Mouse (Mus musculus) layer of hippocampus, adult 2 months (tissue): Measurements from ENCODE around the gene Prkn. TPM values are rescaled to one million over a fixed set of nuclear protein-coding genes. Genes with fewer than 3 reads are reported as not detected.
A peak's percentile ranks its signal among the peaks of the same experiment; 100 is the strongest.
"Not testable (repeated sequence)": the region's sequence is repeated elsewhere in the genome, so short reads cannot be mapped to it uniquely, and the experiment has no call there.

ENCODE experiments used
- DNase-seq, 2 experiments: peaks; one replicate each; pipeline ENCODE4 v3.0.0; 2022; ENCODE audit warnings: low spot score in 2 of 2
- H3K27ac ChIP-seq: fragments of 200-600 bp; 2 replicates; pipeline ENCODE4 v1.8.1; 2022
- H3K4me3 ChIP-seq: fragments of 200-600 bp; 2 replicates; pipeline ENCODE4 v1.8.1; 2022; ENCODE audit warnings: mild to moderate bottlenecking
- CTCF ChIP-seq: fragments of 200-600 bp; conservative IDR thresholded peaks from 2 replicates; pipeline ENCODE4 v1.8.1; 2022; ENCODE audit warnings: antibody characterized with exemption, mild to moderate bottlenecking, moderate library complexity
- total RNA-seq, 2 experiments: library from RNA; stranded (reverse); gene quantifications; 2 replicates each; pipeline ENCODE4 v1.2.3; 2021

Gene Prkn
- total RNA-seq, 2 experiments from 2014 or later = 18.0 to 22.4 TPM

DNA sequence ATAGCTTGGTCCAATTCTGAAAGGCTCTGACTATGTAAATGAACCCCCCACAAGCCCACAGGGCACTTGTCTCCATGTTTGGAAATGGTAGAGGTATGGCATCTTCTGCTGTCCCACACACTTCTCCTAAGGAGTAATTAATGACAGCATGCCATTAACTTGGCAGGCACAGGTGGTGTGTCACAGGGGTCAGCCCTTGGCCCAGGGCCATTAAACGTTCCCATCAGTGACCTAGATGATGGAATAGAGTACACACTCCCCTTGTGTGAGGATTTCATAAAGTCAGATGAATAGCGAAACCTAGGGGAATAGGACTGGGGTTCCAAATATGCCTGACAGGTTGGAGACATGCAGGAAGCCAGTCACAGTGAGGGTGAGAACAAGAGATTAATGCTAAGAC lies 350.1 kb downstream of the Prkn start:
- DNase-seq = no peak
- H3K4me3 ChIP-seq = no peak overlapping the region
- TF ChIP-seq CTCF = no peak
- H3K27ac ChIP-seq = no peak overlapping the region

DNA sequence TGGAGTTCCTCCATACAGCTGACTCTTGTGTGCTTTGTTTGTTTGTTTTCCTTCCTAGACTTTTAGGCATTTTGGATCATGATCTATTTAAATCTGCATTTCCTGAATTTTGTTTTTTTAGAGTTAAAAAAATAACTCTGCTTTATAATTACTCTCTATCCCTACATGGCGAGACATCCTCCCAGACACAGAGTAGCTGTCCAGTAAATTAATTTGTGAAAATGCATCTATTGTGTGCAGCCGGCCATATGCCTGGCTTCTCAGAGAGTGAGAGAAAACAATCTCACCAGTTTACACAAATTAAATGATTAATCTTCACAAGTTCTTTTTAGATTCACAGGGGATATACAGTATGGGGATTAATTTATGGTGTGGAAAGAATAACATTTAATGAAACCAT lies 357.9 kb downstream of the Prkn start:
- no peak for TF ChIP-seq CTCF
- no peak overlapping the region for H3K27ac ChIP-seq
- no peak for DNase-seq
- H3K4me3 ChIP-seq = no peak overlapping the region

- DNase-seq, H3K27ac ChIP-seq, H3K4me3 ChIP-seq: not testable (repeated sequence)
Measured at GRCm38 (mm10) chr17:11209063-11209462, 368.9 kb downstream of the Prkn start.

DNA sequence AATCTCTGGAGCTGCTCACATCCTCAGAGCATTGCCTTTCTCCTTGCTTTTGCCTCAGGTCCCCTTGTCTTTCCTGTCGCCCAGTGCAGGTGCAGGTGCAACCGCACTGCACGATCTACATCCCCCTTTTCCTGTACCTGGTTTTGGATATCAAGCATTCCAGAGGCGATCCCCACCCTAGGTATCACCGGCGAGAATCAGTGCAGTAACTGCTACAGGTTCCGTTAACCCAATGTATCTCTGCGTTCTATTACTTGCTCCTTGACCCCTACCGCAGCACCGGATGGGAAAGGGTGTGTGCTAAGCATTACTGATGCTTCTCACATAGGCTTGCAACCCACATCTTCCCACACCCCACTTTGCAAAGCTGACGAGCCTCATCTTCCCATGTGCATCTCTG lies 370.8 kb downstream of the Prkn start:
- TF ChIP-seq CTCF = no peak
- DNase-seq = no peak
- Histone ChIP-seq H3K4me3 (no peak overlapping the region), H3K27ac (peak overlapping the region; percentile 80)

DNA sequence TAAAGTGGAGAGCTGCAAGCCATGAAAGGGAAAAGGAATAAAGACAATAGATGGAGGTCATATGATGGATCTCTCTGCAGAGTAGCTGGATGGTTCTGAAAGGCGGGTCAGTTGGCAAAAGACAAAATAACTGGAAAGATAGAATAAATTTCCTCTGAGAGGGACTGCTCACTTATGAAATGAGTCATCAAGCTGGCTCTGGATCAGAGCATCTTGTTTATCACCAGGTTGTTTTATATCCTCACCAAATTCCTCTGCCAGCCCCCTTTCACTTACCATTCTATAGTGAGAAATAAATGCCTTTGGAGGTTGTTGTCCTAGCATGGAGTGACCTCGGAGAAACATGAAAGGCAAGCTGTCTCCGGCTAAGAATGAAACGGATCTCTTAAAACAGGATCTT lies 371.4 kb downstream of the Prkn start:
- no peak overlapping the region for H3K4me3 ChIP-seq
- TF ChIP-seq CTCF = no peak
- peak overlapping the region; percentile 80 for H3K27ac ChIP-seq
- no peak for DNase-seq

DNA sequence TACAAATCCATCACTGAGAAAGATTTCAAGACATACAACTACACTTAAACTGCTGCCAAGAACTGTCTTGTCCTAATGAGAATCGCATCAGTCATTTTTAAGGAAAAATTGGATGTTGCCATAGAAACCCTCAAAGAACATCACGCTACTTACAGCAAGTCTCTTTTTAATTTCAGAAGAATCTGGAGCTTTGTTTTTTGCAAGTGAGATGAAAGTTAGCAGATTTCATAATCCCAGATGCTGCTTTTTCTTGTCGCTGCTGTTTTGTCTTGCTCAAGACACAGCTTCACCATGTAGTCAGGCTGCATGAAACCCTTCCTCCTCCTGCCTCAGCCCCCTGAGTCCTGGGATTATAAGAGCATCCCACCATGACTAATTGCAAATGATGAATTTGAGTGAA lies 373.5 kb downstream of the Prkn start:
- DNase-seq = peak in 1 of 2 experiments; percentile 66
- peak overlapping the region; percentile 78 for H3K27ac ChIP-seq
- no peak for TF ChIP-seq CTCF
- no peak overlapping the region for H3K4me3 ChIP-seq

DNA sequence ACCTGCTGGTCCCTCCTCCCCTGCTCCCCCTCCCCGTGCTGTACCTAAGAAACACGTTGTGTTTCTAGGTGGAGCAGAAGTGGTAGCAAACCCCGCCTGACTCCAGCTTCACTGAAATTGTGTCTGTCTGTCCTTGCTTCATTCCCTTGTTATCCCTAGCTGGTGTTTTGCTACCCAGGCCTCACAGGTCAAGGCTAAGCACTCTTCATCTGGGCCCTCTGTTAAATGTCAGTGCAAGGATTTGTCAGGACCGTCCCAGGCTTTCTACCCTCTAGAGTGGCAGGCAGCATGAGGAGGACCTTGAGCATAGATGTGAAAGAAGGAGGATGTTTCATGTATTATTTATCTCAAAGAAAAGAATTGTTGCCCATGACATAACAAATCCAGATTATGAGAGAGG lies 388.8 kb downstream of the Prkn start:
- H3K4me3 ChIP-seq = no peak overlapping the region
- no peak overlapping the region for H3K27ac ChIP-seq
- no peak for DNase-seq
- TF ChIP-seq CTCF = no peak

GRCm38 (mm10) chr17:11229426-11229825 lies 389.2 kb downstream of the Prkn start:
- DNase-seq = peak in 1 of 2 experiments; percentile 39
- TF ChIP-seq CTCF = peak; percentile 62
- Histone ChIP-seq H3K27ac (no peak overlapping the region), H3K4me3 (no peak overlapping the region)

DNA sequence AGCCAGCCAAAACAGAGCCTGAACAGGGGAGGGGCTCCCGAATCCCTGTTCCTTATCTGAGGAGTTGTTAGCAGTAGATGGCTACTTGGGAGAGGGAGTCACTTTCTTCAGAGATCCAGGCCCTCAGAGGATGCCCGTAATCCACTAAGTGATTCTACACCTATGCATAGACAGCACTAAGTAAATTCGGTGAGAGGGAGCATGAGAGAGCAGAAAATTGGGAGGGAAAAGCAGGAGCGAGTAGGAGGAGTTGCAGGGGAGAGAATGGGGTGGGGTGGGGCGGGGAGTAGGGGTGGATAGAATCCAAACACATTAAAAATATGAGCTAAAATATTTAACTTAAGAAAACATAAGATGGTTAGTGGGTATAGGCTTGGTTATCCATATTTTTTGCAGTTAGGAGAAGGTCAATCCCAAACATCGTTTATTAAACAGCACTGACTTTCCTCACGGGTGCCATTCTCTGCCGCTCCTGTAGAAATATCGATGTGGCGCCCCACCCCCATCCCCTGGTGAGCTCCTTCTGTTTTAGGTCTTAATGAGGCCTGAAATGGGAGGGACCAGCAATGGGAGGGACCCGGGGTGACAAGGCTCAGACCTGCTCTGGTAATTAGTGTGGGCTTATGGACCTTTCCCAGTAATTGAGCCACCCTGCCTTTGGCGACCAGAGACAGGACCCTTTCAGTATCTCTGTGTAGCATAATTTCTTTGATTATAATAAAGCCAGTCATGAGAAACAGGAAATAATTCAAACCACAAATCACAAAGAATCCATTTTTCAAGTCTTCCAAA lies 390.6 kb downstream of the Prkn start:
- Histone ChIP-seq H3K27ac (no peak overlapping the region), H3K4me3 (no peak overlapping the region)
- DNase-seq = no peak
- TF ChIP-seq CTCF = no peak

DNA sequence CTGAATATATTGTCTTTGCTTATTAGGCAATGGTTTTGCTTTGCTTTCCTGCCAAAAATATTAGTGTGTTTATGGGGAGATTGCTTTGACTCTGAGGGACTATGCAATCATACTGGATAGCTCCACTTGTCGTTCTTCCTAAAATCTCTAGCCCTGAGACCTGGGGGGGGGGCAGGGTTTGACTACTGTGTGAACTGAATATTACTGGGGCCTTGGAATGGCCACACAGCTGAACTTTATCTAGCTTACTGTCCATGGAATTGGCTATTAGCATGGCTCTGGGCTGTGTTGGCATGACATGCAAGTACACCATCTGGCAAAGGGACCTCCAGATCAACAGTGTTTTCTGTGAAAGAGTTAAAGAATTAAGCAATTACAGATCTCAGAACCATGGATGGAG lies 395.1 kb downstream of the Prkn start:
- H3K4me3 ChIP-seq = no peak overlapping the region
- no peak for TF ChIP-seq CTCF
- peak overlapping the region; percentile 47 for H3K27ac ChIP-seq

DNA sequence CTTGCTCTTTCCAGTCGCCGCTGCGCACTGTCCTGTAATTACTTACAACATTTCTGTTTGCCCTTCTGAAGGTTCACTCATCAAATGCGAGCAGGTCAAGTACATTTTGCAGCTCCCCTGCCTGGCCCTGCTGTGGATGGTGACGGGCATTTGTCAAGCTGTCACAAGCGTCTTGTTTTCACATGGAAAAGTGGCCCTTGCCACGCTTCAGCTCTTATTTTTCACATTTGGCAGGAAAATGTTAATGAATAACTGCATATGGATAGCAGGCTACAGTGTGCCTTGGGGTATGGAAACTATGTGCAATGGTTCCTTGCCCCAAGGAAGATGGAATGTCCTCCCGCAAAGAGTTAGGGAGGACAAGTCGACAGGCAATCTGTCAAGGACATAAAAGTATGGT lies 404.9 kb downstream of the Prkn start:
- Histone ChIP-seq H3K27ac (no peak overlapping the region), H3K4me3 (no peak overlapping the region)
- DNase-seq = no peak
- TF ChIP-seq CTCF = no peak

More for the DNA sequence above, 395.1 kb downstream of the Prkn start:
- no peak for DNase-seq

DNA sequence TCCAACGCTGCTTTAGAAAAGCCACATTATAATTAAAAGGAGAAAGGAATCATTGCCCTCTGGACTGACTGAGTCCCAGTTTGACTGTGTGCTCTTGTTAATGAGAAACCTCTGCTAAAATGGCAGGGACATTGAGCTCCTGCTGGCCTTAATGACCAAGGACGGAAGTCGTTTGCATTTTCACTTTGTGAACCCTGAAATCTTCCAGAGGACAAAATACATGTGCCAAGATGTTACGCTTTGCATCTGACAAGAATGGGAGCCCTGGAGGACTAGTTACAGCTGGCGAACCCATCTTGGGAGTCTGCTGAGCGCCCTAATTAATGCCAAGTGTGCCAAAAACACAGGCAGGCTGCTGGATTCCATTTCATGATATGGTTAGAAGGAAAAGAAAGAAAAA lies 409.0 kb downstream of the Prkn start:
- peak overlapping the region; percentile 10; the same call in 1 of the 2 replicates for H3K27ac ChIP-seq
- peak in 1 of 2 experiments; percentile 31 for DNase-seq
- TF ChIP-seq CTCF = no peak
- H3K4me3 ChIP-seq = no peak overlapping the region

GRCm38 (mm10) chr17:11260663-11261062 lies 420.5 kb downstream of the Prkn start:
- TF ChIP-seq CTCF = no peak
- DNase-seq = no peak
- no peak overlapping the region for H3K4me3 ChIP-seq
- no peak overlapping the region for H3K27ac ChIP-seq

DNA sequence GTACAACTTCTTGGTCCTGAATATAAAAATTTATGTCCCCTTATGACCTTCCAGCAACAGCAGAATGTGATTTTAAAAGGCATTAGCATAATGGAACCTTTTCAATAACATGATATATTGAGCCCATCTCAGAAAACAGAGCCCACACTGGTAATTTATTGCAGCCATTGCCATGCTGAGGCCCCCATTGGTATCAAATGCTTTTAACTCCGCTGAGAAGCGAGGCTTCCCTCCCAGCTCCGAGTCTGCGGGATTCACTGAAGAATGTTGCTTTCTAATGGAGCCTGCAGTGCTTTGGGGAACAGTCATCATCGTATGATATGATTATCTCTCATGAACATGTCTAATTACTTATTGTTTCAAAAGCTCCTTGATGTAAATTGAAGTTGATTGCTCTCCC lies 421.5 kb downstream of the Prkn start:
- no peak for TF ChIP-seq CTCF
- Histone ChIP-seq H3K4me3 (no peak overlapping the region), H3K27ac (no peak overlapping the region)
- DNase-seq = no peak

DNA sequence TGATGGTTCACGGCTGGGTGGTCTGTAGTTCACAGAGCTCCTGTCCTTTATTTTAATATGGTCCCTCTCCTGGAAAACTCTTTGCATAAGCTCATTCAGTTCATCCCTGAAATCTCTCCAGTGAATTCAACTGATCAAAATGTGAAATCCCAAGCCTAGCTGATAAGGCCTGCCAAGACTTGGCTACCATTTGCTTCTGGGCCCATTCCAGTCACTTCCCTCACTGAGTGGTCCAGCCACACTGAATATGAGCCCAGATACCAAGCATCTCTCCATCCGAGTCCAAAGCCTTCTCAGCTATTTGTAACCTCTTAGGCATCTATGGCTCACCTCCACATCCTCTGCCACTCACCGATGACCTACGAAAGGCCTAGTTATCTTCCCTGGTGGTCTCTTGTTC lies 427.8 kb downstream of the Prkn start:
- no peak for TF ChIP-seq CTCF
- H3K4me3 ChIP-seq = no peak overlapping the region
- DNase-seq = no peak
- no peak overlapping the region for H3K27ac ChIP-seq
